Comparison of ENCODE assay signal across 8 mouse cellular contexts in genomic region chr5:33273777-33274084, GRCm38 (mm10). TPM values are rescaled to one million over a fixed set of nuclear protein-coding genes. Genes with fewer than 3 reads are reported as not detected.
DNase-seq lines count a peak whose midpoint lies in the region; ATAC-seq and TF ChIP-seq lines count a peak whose summit lies in the region.

No protein-coding gene starts in this region.

- ATAC-seq in heart, embryonic 13.5 days (ENCODE audit: extremely low read depth, insufficient number of reproducible peaks, low FRiP score, low TSS enrichment): no peak
- ATAC-seq in forebrain, embryonic 11.5 days (replicated peaks; ENCODE audit: low FRiP score): peak; percentile 34
- peak; percentile 87 for ATAC-seq in liver, embryonic 12.5 days
- ATAC-seq in stomach, embryonic 16.5 days (ENCODE audit: insufficient read depth, low FRiP score): no peak

- peak overlapping the region; percentile 96 for H3K9ac ChIP-seq in heart, embryonic 13.5 days
- peak overlapping the region; percentile 91 for H3K9ac ChIP-seq in ES-E14 (ENCODE audit: insufficient read depth, low read depth, low read length, poor library complexity, severe bottlenecking)
- H3K9ac ChIP-seq in forebrain, embryonic 11.5 days (ENCODE audit: low read length): peak overlapping the region; percentile 97
- H3K9ac ChIP-seq in liver, embryonic 12.5 days: peak overlapping the region; percentile 91
- H3K9ac ChIP-seq in stomach, embryonic 16.5 days (ENCODE audit: low read length): peak overlapping the region; percentile 96

- no peaks in the 10 kb centered on the region for H3K9me3 ChIP-seq in heart, embryonic 13.5 days
- no peaks in the 10 kb centered on the region for H3K9me3 ChIP-seq in ES-E14 (ENCODE audit: control insufficient read depth, insufficient read depth, low read depth, low read length)
- no peaks in the 10 kb centered on the region for H3K9me3 ChIP-seq in forebrain, embryonic 11.5 days (ENCODE audit: control insufficient read depth, low read length)
- no peaks in the 10 kb centered on the region for H3K9me3 ChIP-seq in liver, embryonic 12.5 days (replicated peaks)
- no peaks in the 10 kb centered on the region for H3K9me3 ChIP-seq in stomach, embryonic 16.5 days (replicated peaks; ENCODE audit: control insufficient read depth, low read length)

- no peak for DNase-seq in heart, adult 8-10 months (ENCODE audit: low spot score)
- DNase-seq in ES-E14 (ENCODE audit: low read depth, low spot score): no peak
- peak; percentile 57 for DNase-seq in forebrain, embryonic 11.5 days (ENCODE audit: low spot score)
- DNase-seq in retina, embryonic 14.5 days (ENCODE audit: low spot score): no peak
- no peak for DNase-seq in thymus, postnatal 36 days

- H3K27ac ChIP-seq in heart, embryonic 13.5 days (replicated peaks): peak overlapping the region; percentile 98
- H3K27ac ChIP-seq in ES-E14 (ENCODE audit: insufficient read depth, low read depth, low read length, poor library complexity, severe bottlenecking): no peak overlapping the region
- H3K27ac ChIP-seq in forebrain, embryonic 11.5 days (ENCODE audit: low read depth, low read length): peak overlapping the region; percentile 92
- H3K27ac ChIP-seq in liver, embryonic 12.5 days: peak overlapping the region; percentile 97
- H3K27ac ChIP-seq in stomach, embryonic 16.5 days (ENCODE audit: low read length): peak overlapping the region; percentile 85

- peaks cover 40% of the 10 kb centered on the region for H3K4me1 ChIP-seq in heart, embryonic 13.5 days
- H3K4me1 ChIP-seq in ES-E14 (ENCODE audit: control insufficient read depth in 2 of 2, insufficient read depth in 2 of 2, low read length in 2 of 2, poor library complexity in 1 of 2): peaks cover 2 to 8% of the 10 kb centered on the region in 2 experiments; a peak in 2 of 4 replicates
- peaks cover 7% of the 10 kb centered on the region for H3K4me1 ChIP-seq in forebrain, embryonic 11.5 days (replicated peaks; ENCODE audit: control insufficient read depth, insufficient read depth, low read length)
- H3K4me1 ChIP-seq in liver, embryonic 12.5 days: peaks cover 73% of the 10 kb centered on the region
- H3K4me1 ChIP-seq in stomach, embryonic 16.5 days (ENCODE audit: control insufficient read depth, insufficient read depth, low read length): peaks cover 28% of the 10 kb centered on the region

- WGBS in heart, embryonic 13.5 days: 2% methylated on average over 6 of the region's 6 CpGs
- 13% methylated on average over 6 of the region's 6 CpGs for WGBS in forebrain, embryonic 11.5 days
- WGBS in liver, embryonic 12.5 days (ENCODE audit: insufficient replicate concordance): 0% methylated on average over 6 of the region's 6 CpGs
- WGBS in stomach, embryonic 16.5 days: 5% methylated on average over 6 of the region's 6 CpGs

- peak overlapping the region; percentile 94 for H3K4me2 ChIP-seq in heart, embryonic 13.5 days
- peak overlapping the region; percentile 90 for H3K4me2 ChIP-seq in forebrain, embryonic 11.5 days (ENCODE audit: low read depth, low read length, severe bottlenecking)
- H3K4me2 ChIP-seq in liver, embryonic 12.5 days: peak overlapping the region; percentile 86
- peak overlapping the region; percentile 85 for H3K4me2 ChIP-seq in stomach, embryonic 16.5 days (ENCODE audit: low read depth, low read length)

- H3K4me3 ChIP-seq in heart, embryonic 13.5 days: peak overlapping the region; percentile 94
- peak overlapping the region; percentile 83 to 93 for H3K4me3 ChIP-seq in ES-E14 (ENCODE audit: insufficient read depth in 1 of 2, low read depth in 1 of 2, low read length in 2 of 2, poor library complexity in 1 of 2, severe bottlenecking in 1 of 2)
- peak overlapping the region; percentile 82 for H3K4me3 ChIP-seq in forebrain, embryonic 11.5 days (ENCODE audit: low read depth, low read length)
- H3K4me3 ChIP-seq in liver, embryonic 12.5 days: peak overlapping the region; percentile 78
- H3K4me3 ChIP-seq in stomach, embryonic 16.5 days (replicated peaks; ENCODE audit: low read length): peak overlapping the region; percentile 81

- peaks cover 21% of the 10 kb centered on the region for H3K36me3 ChIP-seq in heart, embryonic 13.5 days
- H3K36me3 ChIP-seq in ES-E14 (ENCODE audit: control insufficient read depth, insufficient read depth, low read length, poor library complexity, severe bottlenecking): peaks cover 8% of the 10 kb centered on the region; the same call in 1 of the 2 replicates
- peaks cover 6% of the 10 kb centered on the region; the same call in 1 of the 2 replicates for H3K36me3 ChIP-seq in forebrain, embryonic 11.5 days (ENCODE audit: control insufficient read depth, insufficient read depth, low read length)
- peaks cover 46% of the 10 kb centered on the region for H3K36me3 ChIP-seq in liver, embryonic 12.5 days
- peaks cover 5% of the 10 kb centered on the region; the same call in 1 of the 2 replicates for H3K36me3 ChIP-seq in stomach, embryonic 16.5 days (ENCODE audit: control insufficient read depth, insufficient read depth, low read length)

- in situ Hi-C loops in ES-E14 (cut with MboI; ENCODE audit: low sequenced_read_pairs in 2 of 2, unreplicated experiment in 2 of 2): loop anchor here in 1 of 2 experiments (5.0 kb wide), 1 partner anchor 104 kb away; the partner anchor contains the start of gene Uvssa

- H3K27me3 ChIP-seq in heart, embryonic 13.5 days (replicated peaks): no peaks in the 10 kb centered on the region
- H3K27me3 ChIP-seq in forebrain, embryonic 11.5 days (ENCODE audit: control insufficient read depth, insufficient read depth, low read length): no peaks in the 10 kb centered on the region
- H3K27me3 ChIP-seq in liver, embryonic 12.5 days (replicated peaks): no peaks in the 10 kb centered on the region
- H3K27me3 ChIP-seq in stomach, embryonic 16.5 days (ENCODE audit: control insufficient read depth, insufficient read depth, low read length): no peaks in the 10 kb centered on the region

TF ChIP-seq in ES-E14, 5 proteins besides CTCF, POLR2A, EP300 and RAD21:
- no peak for TF ChIP-seq HCFC1 (IDR thresholded peaks at IDR 0.05; ENCODE audit: borderline replicate concordance, insufficient read depth, low read length)
- TF ChIP-seq ZNF384 (IDR thresholded peaks at IDR 0.05; ENCODE audit: low read depth, low read length): no peak
- no peak for TF ChIP-seq CHD2 (IDR thresholded peaks at IDR 0.05; ENCODE audit: low read depth, low read length)
- TF ChIP-seq ZC3H11A (IDR thresholded peaks at IDR 0.05; ENCODE audit: borderline replicate concordance, low read depth, low read length): no peak
- TF ChIP-seq MAFK (IDR thresholded peaks at IDR 0.05; ENCODE audit: insufficient read depth, low read depth, low read length): no peak

RNA-seq across cellular contexts. Expression of gene Ctbp1, which starts 1.1 kb away (rescaled TPM):
- polyA plus RNA-seq in heart, embryonic 13.5 days (2015; fragmentation: Nextera tagmentation; extraction: Ambion mirVana): 206 and 234 TPM in 2 replicates
- 100 to 1,000 TPM; 213 to 238 (median 226) TPM for total RNA-seq in heart, adult 8-10 months (2022)
- 70.0 and 91.2 TPM in 2 replicates for total RNA-seq in ES-E14 (2012; rRNA removed)
- 560 and 627 TPM in 2 replicates for polyA plus RNA-seq in forebrain, embryonic 11.5 days (2014; fragmentation: Nextera tagmentation; extraction: Ambion mirVana)
- polyA plus RNA-seq in liver, embryonic 12.5 days (2016; fragmentation: Nextera tagmentation; extraction: Ambion mirVana): 279 and 296 TPM in 2 replicates
- polyA plus RNA-seq in stomach, embryonic 16.5 days (2015; fragmentation: Nextera tagmentation; extraction: Ambion mirVana): 221 TPM in 2 replicates

RNA-seq across cellular contexts. Expression of gene Spon2, which starts 55.5 kb away (rescaled TPM):
- 89.8 and 95.2 TPM in 2 replicates for polyA plus RNA-seq in heart, embryonic 13.5 days (2015; fragmentation: Nextera tagmentation; extraction: Ambion mirVana)
- total RNA-seq in heart, adult 8-10 months (2022): 1 to 10 TPM; 1.0 to 3.4 (median 1.4) TPM
- total RNA-seq in ES-E14 (2012; rRNA removed): 2.5 and 2.8 TPM in 2 replicates
- 2.3 and 5.2 TPM in 2 replicates for polyA plus RNA-seq in forebrain, embryonic 11.5 days (2014; fragmentation: Nextera tagmentation; extraction: Ambion mirVana)
- 4.8 and 5.4 TPM in 2 replicates for polyA plus RNA-seq in liver, embryonic 12.5 days (2016; fragmentation: Nextera tagmentation; extraction: Ambion mirVana)
- 60.9 and 73.3 TPM in 2 replicates for polyA plus RNA-seq in stomach, embryonic 16.5 days (2015; fragmentation: Nextera tagmentation; extraction: Ambion mirVana)

Comparison
In these comparisons a context has a peak if more than half of its experiments do, and no peak if none do; other contexts are left out.
1. ATAC-seq: peak in forebrain, embryonic 11.5 days (single experiment) and liver, embryonic 12.5 days (single experiment); none in heart, embryonic 13.5 days (single experiment) and stomach, embryonic 16.5 days (single experiment).
2. Peak in every context shown above with its lines, with median percentiles within 50 percentile points of each other: H3K4me2 ChIP-seq, H3K4me3 ChIP-seq and H3K9ac ChIP-seq.